Mouse (Mus musculus): ENCODE results near the gene Shisa8. TPM values are rescaled to one million over a fixed set of nuclear protein-coding genes. Genes with fewer than 3 reads are reported as not detected.

Shisa8 gene
- total RNA-seq, 2 experiments from 2014 or later, result not detected

DNA sequence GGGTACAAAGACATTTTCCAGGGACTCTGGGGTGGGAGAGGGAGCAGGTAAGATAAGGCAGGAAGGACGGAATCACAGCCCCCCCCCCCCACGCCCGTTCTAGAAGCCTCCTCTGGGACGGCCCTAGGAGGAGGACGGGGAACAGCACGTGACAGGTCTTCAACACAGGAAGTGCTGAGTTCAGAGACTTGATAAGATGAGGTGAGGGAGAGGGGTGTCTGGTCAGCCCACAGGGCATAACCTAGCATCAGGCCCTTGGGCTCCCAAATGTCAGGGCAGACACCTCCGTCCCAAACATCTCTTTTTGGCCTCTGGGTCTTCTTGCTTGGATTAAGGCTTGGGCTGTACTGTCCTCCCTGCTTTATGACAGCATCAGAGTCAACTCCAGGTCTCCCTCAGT is 10.6 kb upstream of the Shisa8 start:
- DNase-seq, result no peak

DNA sequence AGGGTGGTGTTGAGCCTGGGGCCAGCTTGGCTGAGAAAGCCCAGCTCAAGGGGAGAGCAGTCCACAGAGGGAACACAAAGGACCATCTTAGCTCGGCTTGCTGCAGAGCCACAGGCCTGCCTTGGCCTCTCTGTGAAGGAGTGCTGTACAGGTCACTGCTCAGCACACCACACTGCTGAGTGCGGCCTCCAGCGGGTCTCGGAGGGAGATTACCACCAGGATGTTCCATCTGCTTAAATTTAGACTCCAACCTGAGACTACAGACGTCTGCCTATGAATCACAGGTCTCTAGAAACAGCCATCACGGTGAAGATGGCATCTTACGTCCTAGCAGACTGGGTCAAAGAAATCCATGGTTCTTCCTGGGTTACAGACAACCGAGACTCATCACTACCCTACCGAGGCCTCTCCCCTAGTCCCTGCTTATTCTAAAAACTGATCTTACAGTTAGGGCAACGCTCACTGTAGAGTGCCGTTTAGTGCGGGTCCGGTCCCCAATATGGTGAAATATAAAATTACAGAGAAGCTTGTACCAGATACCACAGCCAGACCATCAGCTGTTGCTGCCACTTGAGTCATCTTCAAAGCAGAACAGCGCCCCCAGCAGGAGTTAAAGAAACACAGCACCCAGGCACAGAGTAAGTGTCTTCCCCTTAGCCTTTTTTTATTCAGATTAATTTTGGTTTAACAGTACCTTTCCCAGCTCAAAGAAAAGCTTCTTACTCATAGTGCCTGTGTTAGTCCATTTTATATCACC is 8.7 kb upstream of the Shisa8 start:
- DNase-seq, result no peak

DNA sequence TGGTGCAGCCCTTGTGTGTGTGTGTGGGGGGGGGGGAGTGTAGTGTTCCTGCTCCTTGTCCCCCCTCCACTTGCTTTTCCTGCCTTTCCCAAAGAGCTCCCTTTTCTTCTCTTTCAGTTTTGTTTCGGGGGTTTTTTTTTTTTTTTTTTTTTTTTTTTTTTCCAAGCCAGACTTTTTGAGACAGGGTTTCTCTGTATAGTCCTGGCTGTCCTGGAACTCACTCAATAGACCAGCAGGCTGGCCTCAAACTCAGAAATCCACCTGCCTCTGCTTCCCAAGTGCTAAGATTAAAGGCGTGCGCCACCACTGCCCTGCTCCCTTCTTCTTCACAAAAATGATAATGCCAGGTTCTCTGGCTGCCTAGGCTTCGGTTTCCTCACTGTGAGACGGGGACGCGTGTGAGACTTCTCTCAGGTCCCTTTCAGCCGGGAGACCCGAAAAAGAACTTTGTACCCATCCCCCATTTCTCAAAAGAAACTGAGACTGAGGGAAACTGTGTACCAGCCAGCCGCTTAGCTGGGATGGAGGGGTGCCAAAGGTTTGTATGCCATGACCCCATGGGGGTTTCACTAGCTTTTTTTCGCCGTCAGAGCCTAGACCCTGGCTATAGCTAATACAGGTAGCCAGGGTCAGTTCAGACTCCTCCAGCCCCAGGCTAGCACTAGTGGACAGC is 7.5 kb upstream of the Shisa8 start:
- no peak for DNase-seq

DNA sequence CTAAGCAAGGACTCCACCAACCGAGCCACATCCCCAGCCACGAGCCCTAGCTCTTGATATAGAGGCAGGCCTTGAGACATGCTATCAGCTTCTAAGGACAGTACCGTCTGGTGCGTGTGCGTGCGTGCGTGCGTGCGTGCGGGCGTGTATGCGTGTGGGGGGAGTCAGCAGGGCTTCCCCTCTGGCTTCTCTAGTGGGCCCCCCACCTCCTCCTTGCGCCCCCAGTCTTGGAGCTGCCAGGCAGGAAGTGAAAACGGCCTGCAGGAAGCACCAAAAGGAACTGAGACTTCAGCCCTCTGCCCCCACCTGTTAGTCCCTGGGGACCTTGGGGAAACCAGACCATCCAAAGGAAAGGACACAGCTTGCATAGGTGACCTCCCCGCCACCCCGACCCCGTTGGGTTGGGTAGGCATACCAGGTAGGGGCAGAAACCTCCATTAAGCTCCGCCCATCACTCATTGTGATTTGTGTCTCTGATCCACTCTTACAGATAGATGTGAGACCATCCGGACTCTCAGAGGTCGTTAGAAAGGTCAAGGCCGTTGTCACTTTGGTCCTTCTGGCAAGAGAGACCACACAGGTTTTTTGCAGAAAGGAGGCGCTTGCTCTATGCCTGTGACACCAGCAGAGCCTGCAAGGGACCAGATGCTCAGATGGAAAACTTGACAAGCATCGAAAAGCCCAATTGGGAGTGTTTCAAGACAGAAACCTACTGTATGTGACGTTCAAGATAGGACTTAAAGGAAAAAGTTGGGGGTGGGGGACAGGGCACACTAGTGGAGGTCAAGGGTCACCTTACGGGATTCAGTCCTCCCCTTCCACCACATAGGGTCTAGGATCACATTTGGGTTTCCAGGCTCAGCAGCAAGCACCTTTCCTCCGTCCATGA is 6.4 kb upstream of the Shisa8 start:
- no peak for DNase-seq

DNA sequence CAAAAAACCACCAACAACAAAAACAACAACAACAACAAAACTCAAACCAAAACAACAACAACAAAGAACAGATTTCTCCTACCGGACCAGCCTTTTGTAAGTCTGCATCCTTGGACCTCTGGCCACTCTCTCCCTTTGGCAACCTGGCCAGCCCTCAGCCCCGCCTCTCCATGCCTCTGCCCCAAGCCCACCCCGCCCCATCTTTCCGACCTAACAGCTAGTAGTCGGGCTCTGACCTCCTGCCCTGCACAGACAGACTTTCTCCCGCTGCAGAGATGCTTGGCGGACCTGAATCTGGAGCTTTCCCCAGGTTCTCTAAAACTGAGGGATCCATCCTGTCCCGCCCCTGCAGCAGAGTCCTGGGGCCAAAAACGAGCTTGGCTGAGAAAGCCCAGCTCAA is 5.4 kb upstream of the Shisa8 start:
- no peak for DNase-seq

DNA sequence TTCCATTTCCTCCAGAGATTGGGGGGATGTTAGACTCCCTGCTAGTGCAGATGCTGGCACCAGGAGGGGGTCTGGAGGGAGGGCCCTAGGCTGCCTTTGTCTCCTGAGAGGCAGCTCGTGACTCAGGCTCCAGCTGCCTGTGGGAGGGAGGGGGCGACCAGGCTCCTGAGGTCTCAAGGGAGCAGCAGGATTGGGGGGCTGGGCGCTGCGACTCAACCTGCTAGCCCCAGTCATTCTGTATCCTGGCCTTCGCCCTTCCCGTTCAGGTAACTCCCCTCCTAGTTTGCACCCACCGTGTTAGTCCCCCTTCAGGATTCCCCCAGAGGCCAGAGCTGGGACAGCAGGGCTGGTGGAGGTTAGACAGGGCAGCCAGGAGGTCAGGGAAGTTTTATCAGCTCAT is 4.4 kb upstream of the Shisa8 start:
- DNase-seq, result no peak

DNA sequence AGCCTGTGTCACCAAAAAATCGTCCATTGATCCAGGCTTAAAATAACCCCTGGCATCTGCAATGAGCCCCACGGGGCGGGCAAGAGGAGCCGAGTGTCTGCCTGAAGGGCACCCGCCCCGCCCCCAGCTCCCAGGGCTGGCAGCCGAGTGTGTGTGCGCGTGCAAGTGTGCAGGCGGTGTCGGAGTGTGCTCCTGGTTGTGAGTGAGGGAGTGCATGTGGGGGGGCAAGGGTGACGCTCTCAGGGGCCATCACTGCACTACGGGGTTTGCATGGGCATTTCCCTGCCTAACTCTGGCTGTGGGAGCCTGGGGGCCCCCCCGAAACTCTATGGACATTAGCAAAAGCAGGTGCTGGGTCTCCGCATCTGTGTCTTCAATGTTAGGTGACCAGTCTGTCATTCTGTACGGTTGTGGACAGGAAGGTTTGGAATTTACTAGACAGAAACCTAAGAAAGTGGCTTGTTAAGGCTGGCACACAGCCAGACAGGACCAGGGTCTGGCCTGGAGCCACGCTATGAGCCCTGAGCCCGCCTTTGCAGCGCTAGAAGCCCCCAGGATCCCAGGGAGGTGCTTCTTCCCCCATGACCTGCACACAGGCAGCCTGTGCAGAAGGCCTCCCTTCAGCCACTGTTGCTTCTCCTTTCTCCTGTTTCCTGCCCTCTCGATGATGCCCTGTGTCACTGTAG is 3.7 kb upstream of the Shisa8 start:
- no peak for DNase-seq

DNA sequence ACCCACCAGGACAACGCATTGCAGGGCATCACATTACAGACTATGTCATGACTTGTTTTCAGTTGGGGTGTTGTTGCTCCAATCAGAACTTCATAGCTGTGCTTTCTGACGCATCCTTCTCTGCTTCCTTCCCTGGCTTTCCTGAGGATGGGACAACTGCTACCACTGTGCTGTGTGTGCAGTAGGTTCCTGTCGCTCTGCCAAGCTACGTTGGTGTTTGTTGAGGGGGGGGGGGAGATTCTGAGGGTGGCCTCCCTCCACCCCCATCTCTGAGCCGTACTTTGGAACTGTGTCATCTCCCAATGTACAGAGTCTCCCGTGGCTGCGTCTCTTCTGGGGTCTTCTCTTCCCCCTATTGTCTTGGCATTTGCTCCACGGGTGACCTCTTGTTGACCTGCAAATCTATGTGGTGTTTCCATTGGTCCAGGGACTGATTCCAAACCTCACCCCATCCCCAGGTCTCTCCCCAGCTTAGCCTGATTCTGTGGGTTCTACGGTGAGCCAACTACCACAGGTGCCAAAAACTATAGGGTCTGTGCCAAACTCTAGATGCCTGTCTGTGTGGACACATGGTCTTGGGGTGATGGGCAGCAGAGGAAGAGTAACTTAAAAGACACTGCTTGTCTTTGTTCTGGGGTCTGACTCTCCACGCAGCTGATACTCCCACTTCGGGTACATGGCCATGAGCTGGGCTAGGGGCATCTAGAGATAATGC is 2.9 kb upstream of the Shisa8 start:
- no peak for DNase-seq

DNA sequence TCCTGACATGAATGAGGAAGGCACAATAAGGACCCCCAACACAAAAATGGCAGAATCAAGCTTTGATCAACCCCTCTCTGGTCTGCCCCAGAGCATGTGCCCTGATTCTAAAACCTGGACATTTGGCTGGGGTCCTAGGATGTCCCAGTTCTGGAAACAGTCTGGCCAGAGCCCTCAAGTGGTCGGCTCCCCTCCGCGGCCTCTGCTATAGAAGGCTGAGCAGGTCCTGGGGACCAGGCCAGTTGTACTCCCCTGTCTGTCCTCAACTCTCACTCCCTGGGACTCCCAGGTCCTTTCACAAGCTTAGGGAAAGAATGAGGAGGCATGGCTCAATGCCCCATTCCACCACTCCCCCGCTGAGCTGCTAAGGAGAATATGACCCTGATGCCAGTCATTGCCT is 607 bp upstream of the Shisa8 start:
- DNase-seq, result no peak

DNA sequence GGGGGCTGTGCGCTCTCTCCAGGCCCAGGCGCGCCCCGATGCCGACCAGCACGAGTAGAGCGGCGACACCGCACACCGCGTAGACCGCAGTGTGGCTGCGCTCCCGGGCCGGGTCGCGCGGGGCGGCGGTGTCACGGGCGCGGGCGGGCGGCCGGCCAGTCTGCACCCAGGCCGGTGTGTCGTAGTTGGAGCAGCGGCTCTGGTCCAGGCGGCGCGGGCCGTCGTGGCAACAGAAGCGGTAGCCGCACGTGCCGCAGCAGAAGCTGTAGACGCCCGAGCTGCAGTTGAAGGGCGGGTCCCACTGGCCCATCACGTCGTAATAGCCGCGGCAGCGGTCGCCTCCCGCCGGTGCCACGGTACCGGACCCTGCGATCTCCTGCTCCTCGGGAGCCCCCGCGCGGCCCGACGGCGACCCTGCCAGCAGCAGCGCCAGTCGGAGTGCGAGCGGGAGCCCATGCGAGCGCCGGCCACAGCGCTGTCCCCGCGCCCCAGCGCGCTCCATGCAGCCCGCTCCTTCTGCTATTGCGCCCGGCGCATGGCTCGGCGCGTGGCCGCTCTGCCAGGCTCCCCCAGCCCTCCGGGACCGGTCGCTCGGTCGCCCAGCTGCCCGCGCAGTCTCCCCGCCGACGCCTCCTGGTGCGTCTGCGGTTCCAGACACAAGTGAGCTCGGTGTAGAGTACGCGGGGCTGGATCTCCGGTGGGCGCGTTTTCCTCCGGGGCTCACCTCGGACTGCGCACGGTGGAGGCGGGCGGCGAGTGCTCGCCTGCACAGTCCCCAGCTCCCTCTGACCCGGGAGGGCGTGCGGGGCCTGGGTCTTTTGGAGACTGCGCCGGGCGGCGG is 484 bp downstream of the Shisa8 start:
- no peak for DNase-seq

DNA sequence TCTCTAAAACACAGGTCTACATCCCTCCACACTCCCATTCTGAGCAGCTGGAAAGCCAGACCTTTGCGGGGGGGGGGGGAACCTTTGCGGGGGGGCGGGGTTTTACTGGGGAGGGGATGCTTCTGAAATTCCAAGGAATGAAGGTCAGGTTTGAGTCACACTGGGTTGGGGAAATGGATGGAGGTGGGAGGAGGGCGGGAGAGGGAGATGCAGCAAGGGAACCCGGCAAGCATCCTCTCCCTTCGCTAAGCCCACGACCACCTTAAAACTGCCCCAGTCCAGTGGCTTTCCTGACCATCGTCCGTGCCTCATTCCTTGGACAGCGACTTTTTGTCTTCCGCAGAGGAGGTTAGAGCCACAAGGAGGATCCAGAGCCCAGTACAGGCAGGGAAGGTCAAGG is 1.3 kb downstream of the Shisa8 start:
- DNase-seq, result no peak

DNA sequence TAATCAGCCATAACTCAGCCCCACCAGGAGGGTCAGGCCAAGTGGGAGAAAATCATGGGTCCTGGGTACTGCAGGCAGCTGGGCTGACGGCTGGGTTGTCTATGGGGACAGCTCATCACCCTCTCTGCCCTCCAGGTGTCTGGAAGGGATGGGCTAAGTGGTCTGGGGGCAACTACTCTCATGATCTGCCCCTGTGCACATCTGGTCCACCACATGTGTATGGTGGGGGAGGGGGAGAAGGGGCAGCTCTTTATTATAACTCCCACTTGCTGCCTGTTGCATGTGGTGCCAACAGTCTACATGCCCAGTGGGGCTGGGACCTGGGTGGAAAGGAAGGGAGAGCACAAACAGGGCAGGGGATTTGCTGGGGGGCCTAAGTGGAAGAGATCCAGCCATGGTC is 1.8 kb downstream of the Shisa8 start:
- no peak for DNase-seq

DNA sequence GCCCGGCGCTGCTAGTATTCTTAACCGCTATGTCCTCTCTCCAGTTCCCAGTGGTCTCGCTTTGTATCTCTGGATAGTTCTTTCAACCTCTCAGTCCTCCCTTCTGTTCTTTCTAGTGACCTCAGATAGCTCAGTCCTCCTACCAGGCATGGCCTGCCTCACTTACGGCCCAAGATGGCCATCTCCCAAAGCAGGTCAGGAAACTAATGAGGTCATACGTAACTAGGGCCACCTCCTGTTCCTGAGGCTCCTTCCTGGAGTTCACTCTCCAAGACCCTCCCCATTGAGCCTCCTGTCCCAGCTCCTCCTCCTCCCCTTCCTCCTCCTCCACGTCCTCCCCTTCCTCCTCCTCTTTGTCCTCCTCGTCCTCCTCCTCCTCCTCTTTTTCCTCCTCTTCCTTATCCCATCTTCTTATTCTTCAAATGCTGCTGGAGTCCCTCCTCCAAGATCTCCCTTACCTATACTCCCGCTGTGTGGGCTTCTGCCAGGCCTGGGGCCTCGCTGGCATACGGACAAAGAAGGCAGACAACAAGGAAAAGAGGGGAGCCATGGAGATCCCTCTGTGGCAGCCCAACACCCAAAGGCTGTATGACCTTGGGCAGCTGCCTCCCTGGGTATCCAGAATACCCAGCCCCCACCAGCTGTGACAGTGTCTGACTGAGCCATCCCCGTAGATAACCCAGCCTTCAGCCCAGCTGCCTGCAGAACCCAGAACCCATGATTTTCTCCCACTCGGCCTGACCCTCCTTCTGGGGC is 3.1 kb downstream of the Shisa8 start:
- DNase-seq, result no peak

DNA sequence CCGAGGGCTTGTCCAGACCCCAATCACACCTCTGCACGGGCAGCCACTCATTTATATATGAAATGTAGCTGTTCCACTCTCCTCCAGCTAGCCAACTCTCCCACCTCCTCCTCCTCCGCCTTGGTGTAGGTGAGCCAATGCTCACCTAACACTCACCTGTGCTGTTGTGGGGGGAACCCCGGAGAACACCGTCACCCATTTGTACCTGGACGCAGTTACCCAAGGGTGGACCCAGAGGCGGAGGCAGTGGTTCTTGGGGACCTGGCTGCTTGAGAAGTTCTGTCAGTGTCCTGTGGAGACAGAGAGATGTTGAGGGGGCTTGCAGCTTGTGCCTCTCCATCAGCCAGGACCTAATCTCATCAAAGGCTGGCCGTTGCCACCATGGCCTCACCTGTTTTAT is 4.3 kb downstream of the Shisa8 start:
- no peak for DNase-seq

DNA sequence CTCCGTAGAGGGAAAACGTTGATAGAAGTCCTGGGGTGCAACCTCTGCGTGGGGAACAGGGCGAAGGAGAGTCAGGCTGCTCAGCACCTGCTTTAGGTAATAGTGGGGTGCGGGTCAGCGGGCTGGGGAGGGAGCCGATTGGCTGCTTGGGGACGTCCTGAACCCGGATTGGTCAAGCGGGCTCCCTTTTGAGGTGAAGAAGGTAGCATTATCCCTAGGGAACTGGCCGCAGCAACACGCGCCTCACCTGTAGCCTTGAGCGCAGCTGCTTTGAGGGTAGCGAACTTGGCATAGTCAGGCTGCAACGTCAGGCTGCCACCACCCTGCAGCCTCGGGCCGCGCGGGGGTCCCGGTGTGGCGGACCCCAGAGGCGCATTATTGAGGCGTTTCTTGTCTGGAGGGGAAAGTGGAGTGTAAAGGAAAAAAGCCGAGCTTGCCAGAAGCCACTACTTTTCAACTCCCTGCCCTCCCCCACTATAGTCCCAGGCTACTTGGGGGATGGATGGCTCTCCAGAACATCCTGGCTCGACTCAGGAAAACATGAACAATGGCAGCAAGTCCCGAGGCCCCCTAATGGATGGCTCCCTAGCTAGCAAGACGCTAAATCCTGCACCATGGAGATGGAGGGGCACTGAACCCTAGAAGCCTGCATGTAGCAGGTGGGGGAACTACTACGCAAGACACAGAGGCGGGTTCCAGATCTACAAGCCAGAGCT is 5.0 kb downstream of the Shisa8 start:
- DNase-seq, result no peak

DNA sequence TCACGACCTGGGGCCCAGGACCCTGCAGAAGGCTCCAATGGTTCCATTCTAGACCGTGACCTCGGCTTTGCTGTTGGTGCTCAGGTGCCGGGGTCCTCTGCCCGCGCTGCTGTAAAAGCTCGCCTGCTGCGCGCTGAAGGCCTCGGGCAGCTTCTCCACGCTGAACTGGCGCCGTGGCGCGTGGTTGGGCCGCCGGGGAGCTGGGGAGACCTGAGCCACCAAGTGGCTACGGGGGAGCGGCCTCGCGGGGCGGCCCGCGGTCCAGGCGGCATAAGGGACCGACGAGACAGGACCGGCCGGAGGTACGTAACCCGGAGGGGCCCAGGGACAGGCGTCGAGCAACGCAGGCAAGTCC is 5.5 kb downstream of the Shisa8 start:
- no peak for DNase-seq

DNA sequence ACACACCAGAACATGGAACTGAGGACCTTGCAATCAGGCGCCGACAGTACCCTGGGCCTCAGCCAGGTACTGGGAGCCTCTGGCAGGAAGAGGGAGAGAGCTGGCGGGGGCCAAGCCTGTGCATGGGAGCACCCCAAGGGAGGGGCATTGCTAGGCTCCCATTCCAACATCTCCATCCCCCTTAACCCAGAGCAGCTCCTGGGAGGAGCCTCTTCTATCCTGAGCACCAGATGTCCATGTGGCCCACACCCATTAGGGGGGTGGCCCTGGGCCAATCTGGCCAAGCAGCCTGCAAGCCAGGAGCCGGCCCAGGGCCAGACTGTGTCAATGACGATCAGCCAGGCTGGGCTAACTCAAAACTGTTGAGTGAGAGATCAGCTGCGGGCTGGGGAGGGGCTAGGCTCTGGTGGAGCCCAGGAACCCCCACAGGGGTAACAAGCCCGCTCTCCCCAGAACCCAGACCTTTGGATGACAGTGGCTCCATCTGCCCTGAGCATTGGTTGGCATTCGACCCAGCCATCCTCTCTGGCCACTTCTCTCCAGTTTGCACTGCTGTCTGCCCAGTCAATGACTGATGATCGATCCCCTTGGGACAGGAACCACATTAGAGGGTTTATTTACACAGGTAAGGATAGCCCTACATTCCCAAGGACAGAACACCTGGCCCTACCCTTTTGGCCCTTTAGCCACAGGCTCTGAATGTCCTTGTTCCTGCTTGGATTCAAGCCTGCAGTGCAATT is 6.1 kb downstream of the Shisa8 start:
- DNase-seq, result peak; percentile 84

DNA sequence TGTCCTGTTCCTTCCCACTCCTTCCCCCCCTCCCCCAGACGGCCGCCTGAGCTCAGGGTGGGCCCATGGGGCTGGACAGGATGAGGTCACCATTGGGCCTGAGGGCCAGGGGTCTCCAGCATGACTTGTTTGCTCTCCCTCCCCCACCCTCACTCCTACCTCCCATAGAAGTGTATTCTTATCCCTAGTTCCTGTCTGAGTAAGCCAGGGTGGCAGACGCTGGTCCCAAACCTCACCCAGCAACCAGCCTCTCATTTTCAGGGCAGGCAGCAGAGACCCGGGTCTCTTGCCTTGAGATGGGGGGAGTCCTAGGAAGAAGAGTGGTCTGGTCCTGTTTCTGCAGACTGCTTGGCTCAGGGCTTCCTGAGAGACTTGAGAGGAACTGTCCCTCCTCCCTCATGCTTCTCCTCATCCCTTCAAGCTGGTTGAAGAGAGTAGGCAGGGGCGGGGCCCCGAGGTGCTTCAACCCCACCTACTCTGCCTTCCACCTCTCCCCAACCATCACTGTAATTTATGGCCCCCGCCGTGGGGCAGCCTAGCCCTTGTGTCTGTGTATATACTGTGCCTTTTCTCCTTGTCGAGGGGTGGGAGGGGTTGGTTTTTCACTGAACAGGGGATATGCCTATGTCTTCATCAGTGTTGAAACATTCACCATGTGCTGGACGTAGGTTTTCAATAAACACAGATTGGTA is 7.8 kb downstream of the Shisa8 start:
- no peak for DNase-seq
